Mouse (Mus musculus): ENCODE measurements around the gene Tnfrsf4. TPM values are rescaled to one million over a fixed set of nuclear protein-coding genes. Genes with fewer than 3 reads are reported as not detected.

The Tnfrsf4 gene
- 0.29 and 0.39 TPM in 2 replicates for polyA plus RNA-seq (2021; fragmentation: Nextera tagmentation)
- long read RNA-seq, experiment 1 = 0 reads
- long read RNA-seq, experiment 2 = 0 reads

DNA sequence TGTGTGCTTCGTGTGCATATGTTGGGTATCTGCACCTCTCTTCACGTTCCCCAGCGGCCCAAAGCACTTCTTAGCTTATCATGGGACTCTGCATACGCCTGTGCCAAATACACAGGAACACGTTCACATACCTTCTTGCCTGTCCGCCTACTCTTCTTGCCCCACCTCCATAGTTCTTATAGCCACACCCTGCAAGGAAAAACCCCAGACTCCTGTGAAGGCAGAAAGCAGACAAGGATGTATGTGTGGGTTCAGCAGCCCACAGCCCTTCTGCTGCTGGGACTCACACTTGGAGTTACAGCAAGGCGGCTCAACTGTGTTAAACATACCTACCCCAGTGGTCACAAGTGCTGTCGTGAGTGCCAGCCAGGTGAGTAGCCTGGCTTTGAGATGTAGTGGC, at the start of gene Tnfrsf4:
TSS of gene Tnfrsf4 (plus strand) at position 207 of the 400 bp plus-strand sequence.

DNA sequence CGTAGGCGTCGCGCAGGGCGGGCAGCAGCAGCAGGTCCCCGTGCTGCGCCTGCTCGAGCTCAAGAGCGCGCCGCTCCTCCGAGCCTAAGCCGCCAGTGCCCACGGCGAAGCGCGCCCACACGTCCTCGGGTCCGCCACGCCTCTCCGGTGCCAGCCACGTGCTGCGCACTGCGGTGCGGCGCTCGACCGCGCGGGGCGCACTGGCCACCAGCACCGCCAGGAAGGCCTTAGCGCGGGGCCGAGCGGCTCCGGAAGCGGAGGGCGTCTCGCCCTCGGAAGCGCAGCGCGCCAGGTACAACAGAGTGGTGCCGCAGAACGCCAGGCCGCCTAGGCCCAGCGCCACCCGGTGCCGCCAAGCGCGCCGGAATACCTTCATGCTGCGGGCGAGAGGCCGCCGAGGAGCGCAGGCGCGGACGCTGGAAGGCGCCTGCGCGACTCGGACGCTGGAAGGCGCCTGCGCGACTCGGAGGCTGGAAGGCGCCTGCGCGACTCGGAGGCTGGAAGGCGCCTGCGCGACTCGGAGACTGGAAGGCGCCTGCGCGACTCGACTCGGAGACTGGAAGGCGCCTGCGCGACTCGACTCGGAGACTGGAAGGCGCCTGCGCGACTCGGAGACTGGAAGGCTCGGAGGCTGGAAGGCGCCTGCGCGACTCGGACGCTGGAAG, 21.3 kb upstream of the Tnfrsf4 start, which contains the start of the genes B3galt6 and Sdf4:
TSS of gene B3galt6 (minus strand) at position 409 of the 665 bp plus-strand sequence.
TSS of gene Sdf4 (plus strand) at position 632 of the 665 bp plus-strand sequence.

DNA sequence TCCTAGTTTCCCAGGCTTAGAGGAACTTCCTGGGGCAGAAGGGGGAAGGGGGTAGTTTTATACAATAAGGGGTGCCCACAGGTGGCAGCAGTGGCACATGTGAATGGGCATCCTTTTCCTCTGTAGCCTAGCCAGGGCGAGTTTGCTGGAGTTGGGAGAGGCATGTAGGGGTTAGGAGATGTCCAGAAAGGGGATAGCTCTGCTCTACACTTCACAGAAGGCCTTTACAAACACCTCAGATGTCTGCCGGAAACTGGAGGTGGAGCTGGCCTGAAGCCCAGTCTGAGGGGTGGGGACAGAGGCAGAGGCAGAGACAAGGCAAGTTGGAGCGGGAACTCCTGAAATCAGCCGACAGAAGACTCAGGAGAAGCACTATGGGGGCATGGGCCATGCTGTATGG, 12.4 kb downstream of the Tnfrsf4 start, which contains the start of gene Tnfrsf18:
TSS of gene Tnfrsf18 (plus strand) at position 152 of the 400 bp plus-strand sequence.

DNA sequence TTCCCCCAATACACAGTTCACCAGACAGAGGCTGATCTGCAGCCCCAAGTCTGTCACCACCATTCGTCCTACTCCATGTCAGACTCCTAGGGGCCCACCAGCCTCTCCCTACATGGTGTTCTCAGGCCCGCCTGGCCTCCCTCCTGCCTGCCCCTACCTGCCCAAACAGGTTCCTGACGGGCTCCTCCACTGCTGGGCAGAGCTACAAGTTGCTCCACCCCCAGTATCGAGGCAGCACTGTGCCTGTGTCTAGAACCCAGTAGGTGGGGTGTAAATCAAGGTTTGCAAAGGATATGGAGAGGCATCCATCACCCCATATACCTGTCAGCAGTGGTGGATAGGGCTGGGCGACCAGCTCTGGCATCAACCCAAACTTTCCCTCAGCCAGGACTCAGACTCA, 45.6 kb downstream of the Tnfrsf4 start, which contains the start of gene Ttll10:
TSS of gene Ttll10 (minus strand) at position 154 of the 400 bp plus-strand sequence.

Other genes with a start within 250 kb of the Tnfrsf4 start
- 15.1 and 16.2 TPM in 2 replicates for gene Vwa1, start 239.1 kb upstream of the Tnfrsf4 start, polyA plus RNA-seq (2021; fragmentation: Nextera tagmentation)
- 10.4 and 10.7 TPM in 2 replicates for gene Tmem88b, start 228.0 kb upstream of the Tnfrsf4 start, polyA plus RNA-seq (2021; fragmentation: Nextera tagmentation)
- gene Ankrd65, start 223.4 kb upstream of the Tnfrsf4 start, polyA plus RNA-seq (2021; fragmentation: Nextera tagmentation) = not detected in 2 replicates
- gene Mrpl20, start 211.0 kb upstream of the Tnfrsf4 start, polyA plus RNA-seq (2021; fragmentation: Nextera tagmentation) = 391 and 409 TPM in 2 replicates
- 19.6 and 23.2 TPM in 2 replicates for gene Ccnl2, start 201.4 kb upstream of the Tnfrsf4 start, polyA plus RNA-seq (2021; fragmentation: Nextera tagmentation)
- gene Aurkaip1, start 182.6 kb upstream of the Tnfrsf4 start, polyA plus RNA-seq (2021; fragmentation: Nextera tagmentation) = 248 and 249 TPM in 2 replicates
- 5.9 and 6.5 TPM in 2 replicates for gene Mxra8, start 174.2 kb upstream of the Tnfrsf4 start, polyA plus RNA-seq (2021; fragmentation: Nextera tagmentation)
- gene Dvl1, start 166.4 kb upstream of the Tnfrsf4 start, polyA plus RNA-seq (2021; fragmentation: Nextera tagmentation) = 5.4 and 6.3 TPM in 2 replicates
- gene Tas1r3, start 150.5 kb upstream of the Tnfrsf4 start, polyA plus RNA-seq (2021; fragmentation: Nextera tagmentation) = 0.12 and 0.13 TPM in 2 replicates
- gene Cptp, start 144.4 kb upstream of the Tnfrsf4 start, polyA plus RNA-seq (2021; fragmentation: Nextera tagmentation) = 13.1 and 21.5 TPM in 2 replicates
- gene Ints11, start 144.3 kb upstream of the Tnfrsf4 start, polyA plus RNA-seq (2021; fragmentation: Nextera tagmentation) = 31.0 and 41.2 TPM in 2 replicates
- 54.5 and 56.4 TPM in 2 replicates for gene Pusl1, start 122.1 kb upstream of the Tnfrsf4 start, polyA plus RNA-seq (2021; fragmentation: Nextera tagmentation)
- 19.6 and 35.6 TPM in 2 replicates for gene Acap3, start 122.0 kb upstream of the Tnfrsf4 start, polyA plus RNA-seq (2021; fragmentation: Nextera tagmentation)
- gene Ube2j2, start 70.0 kb upstream of the Tnfrsf4 start, polyA plus RNA-seq (2021; fragmentation: Nextera tagmentation) = 30.5 and 85.4 TPM in 2 replicates
- gene C1qtnf12, start 51.5 kb upstream of the Tnfrsf4 start, polyA plus RNA-seq (2021; fragmentation: Nextera tagmentation) = 32.4 and 35.5 TPM in 2 replicates
- 21.1 and 25.1 TPM in 2 replicates for gene B3galt6, start 21.2 kb upstream of the Tnfrsf4 start, polyA plus RNA-seq (2021; fragmentation: Nextera tagmentation)
- gene Sdf4, start 21.0 kb upstream of the Tnfrsf4 start, polyA plus RNA-seq (2021; fragmentation: Nextera tagmentation) = 147 and 170 TPM in 2 replicates
- 0.38 and 0.67 TPM in 2 replicates for gene Tnfrsf18, start 12.3 kb downstream of the Tnfrsf4 start, polyA plus RNA-seq (2021; fragmentation: Nextera tagmentation)
- not detected in 2 replicates for gene Ttll10, start 45.6 kb downstream of the Tnfrsf4 start, polyA plus RNA-seq (2021; fragmentation: Nextera tagmentation)
- gene 9430015G10Rik, start 96.1 kb downstream of the Tnfrsf4 start, polyA plus RNA-seq (2021; fragmentation: Nextera tagmentation) = 5.7 and 8.9 TPM in 2 replicates
- 0.06 and 0.13 TPM in 2 replicates for gene Rnf223, start 116.7 kb downstream of the Tnfrsf4 start, polyA plus RNA-seq (2021; fragmentation: Nextera tagmentation)
- gene Agrn, start 183.6 kb downstream of the Tnfrsf4 start, polyA plus RNA-seq (2021; fragmentation: Nextera tagmentation) = 12.9 and 13.2 TPM in 2 replicates
- 0.48 and 3.8 TPM in 2 replicates for gene Isg15, start 187.0 kb downstream of the Tnfrsf4 start, polyA plus RNA-seq (2021; fragmentation: Nextera tagmentation)
- 1.5 and 1.6 TPM in 2 replicates for gene AW011738, start 189.5 kb downstream of the Tnfrsf4 start, polyA plus RNA-seq (2021; fragmentation: Nextera tagmentation)
- gene Perm1, start 202.0 kb downstream of the Tnfrsf4 start, polyA plus RNA-seq (2021; fragmentation: Nextera tagmentation) = 0.33 and 0.35 TPM in 2 replicates
- 3.7 and 15.2 TPM in 2 replicates for gene Plekhn1, start 221.0 kb downstream of the Tnfrsf4 start, polyA plus RNA-seq (2021; fragmentation: Nextera tagmentation)
- gene Noc2l, start 222.2 kb downstream of the Tnfrsf4 start, polyA plus RNA-seq (2021; fragmentation: Nextera tagmentation) = 11.3 and 34.1 TPM in 2 replicates
- 0.66 and 0.77 TPM in 2 replicates for gene Samd11, start 241.8 kb downstream of the Tnfrsf4 start, polyA plus RNA-seq (2021; fragmentation: Nextera tagmentation)